Mouse (Mus musculus): ENCODE results near the gene Ror2.

GRCm38 (mm10) chr13:53267155-53267554 lies 18.8 kb downstream of the Ror2 start:
- no peak for TF ChIP-seq CTCF (conservative IDR thresholded peaks at IDR 0.05; ENCODE audit: low read length)
- TF ChIP-seq NANOG (IDR thresholded peaks at IDR 0.05; ENCODE audit: borderline replicate concordance, low read length): no peak
- TF ChIP-seq POU5F1 (IDR thresholded peaks at IDR 0.05; ENCODE audit: borderline replicate concordance, low read length): no peak

All from E14TG2a.4 (cell line).